Mouse (Mus musculus) cerebellum, adult 18-20 months (tissue): Measurements from ENCODE around the gene Gm10424.
"Not testable (repeated sequence)": the region's sequence is repeated elsewhere in the genome, so short reads cannot be mapped to it uniquely, and the experiment has no call there.

Experiments used
- DNase-seq, 2 experiments: peaks; one replicate each; pipeline ENCODE4 v3.0.0; 2021

Gene Gm10424

DNA sequence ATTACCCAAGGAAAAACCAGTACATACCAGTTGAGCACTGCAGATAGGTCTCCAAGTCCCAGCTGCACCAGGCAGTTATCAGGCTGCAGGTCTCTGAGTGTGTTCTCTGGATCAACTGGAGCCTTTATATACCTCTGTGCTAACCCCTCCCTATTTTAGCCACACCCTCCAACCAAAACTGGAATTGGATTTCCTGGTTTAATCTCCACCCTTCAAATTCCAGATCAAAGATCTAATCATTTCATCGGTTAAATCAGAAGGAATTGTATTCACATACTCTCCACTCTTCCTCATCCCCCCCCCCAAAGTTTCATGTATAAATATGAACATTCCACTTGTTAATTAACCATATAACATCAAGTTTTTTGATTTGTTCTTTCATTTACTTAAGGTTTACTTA, at the start of gene Gm10424:
Gene Gm10424 (minus strand): TSS at position 101 of the 400 bp plus-strand sequence.
- not testable (repeated sequence) for DNase-seq

- not testable (repeated sequence) for DNase-seq
These were observed 33.0 kb upstream of the Gm10424 start, which contains the start of gene Gm3259 for GRCm38 (mm10) chr5:95305611-95306010. TSS of gene Gm3259 (plus strand) at chr5:95305911.
